Mouse (Mus musculus): ENCODE measurements around the gene Rhox1. TPM values are rescaled to one million over a fixed set of nuclear protein-coding genes. Genes with fewer than 3 reads are reported as not detected.
"Not testable (repeated sequence)": the region's sequence is repeated elsewhere in the genome, so short reads cannot be mapped to it uniquely, and the experiment has no call there.

Gene Rhox1
- polyA plus RNA-seq, 1 experiment, result 0.77 TPM

DNA sequence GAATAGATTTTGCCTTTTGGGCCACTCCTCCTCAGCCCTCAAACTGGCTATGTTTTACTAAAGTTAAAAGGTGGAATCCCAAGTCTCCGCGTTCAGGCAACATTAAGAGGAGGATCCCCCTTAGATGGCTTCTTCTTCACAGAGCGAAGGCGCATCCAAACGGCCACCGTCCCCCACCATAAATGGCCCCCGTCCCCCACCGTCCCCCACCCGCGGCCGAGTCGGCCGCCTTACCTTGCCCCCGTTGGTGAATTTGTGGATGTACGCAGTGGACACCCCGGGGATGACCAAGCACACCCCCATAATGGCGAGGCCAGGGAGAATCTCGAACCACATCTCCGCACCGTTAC is 31.3 kb downstream of the Rhox1 start:
- H3K36me3 ChIP-seq (ENCODE audit: control insufficient read depth, insufficient read depth, low read length), result no peaks in the 10 kb centered on the region

GRCm38 (mm10) chrX:37184401-37184800 is 37.7 kb downstream of the Rhox1 start:
- H3K27me3 ChIP-seq (ENCODE audit: control insufficient read depth, insufficient read depth, low read length); H3K4me3 ChIP-seq (ENCODE audit: control insufficient read depth, low read depth, low read length); H3K4me1 ChIP-seq (ENCODE audit: control insufficient read depth, insufficient read depth, low read length); H3K27ac ChIP-seq (ENCODE audit: control insufficient read depth, insufficient read depth, low read depth, low read length); H3K36me3 ChIP-seq (ENCODE audit: control insufficient read depth, insufficient read depth, low read length): not testable (repeated sequence)

More for the DNA sequence above, 31.3 kb downstream of the Rhox1 start:
- Histone ChIP-seq H3K27me3 (ENCODE audit: control insufficient read depth, insufficient read depth, low read length) (no peaks in the 10 kb centered on the region), H3K4me1 (ENCODE audit: control insufficient read depth, insufficient read depth, low read length) (peaks cover 4% of the 10 kb centered on the region; the same call in 1 of the 2 replicates), H3K27ac (ENCODE audit: control insufficient read depth, insufficient read depth, low read depth, low read length) (peak overlapping the region; percentile 87), H3K4me3 (ENCODE audit: control insufficient read depth, low read depth, low read length) (peak overlapping the region; percentile 93)
- TF ChIP-seq POLR2A (IDR thresholded peaks at IDR 0.05; ENCODE audit: control insufficient read depth, low read depth, low read length), result no peak

DNA sequence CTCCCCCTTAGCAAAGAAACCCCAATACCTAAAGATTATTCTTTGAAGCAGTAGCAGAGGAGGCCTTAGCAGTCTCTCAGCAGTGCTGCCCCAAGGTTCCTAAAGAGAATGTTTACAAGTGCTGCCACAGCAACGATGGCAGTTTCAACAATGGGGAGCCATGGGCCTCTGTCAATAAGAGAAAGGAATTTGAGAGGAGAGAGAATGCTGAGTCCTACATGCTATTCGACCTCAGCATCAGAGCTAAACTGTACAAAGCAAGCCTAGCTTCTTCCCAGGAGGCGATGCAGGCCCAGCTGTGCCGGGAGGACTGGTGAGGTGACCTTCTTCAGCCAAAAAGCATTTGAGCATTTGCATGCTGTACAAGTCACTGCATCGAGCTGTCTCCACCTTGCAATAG is 53.3 kb downstream of the Rhox1 start, which contains the start of gene Akap14:
Gene Akap14 (minus strand): TSS at position 101 of the 400 bp plus-strand sequence.
- Histone ChIP-seq H3K27me3 (ENCODE audit: control insufficient read depth, insufficient read depth, low read length) (no peaks in the 10 kb centered on the region), H3K4me3 (ENCODE audit: control insufficient read depth, low read depth, low read length) (peak within 1 kb of the TSS; percentile 39), H3K27ac (ENCODE audit: control insufficient read depth, insufficient read depth, low read depth, low read length) (0 out of 2 replicates have a peak within 1 kb of the TSS, but pooled peaks have one; percentile 49), H3K36me3 (ENCODE audit: control insufficient read depth, insufficient read depth, low read length) (no peaks in the 10 kb centered on the region), H3K4me1 (ENCODE audit: control insufficient read depth, insufficient read depth, low read length) (no peaks in the 10 kb centered on the region)
- TF ChIP-seq CTCF (IDR thresholded peaks at IDR 0.05; ENCODE audit: control insufficient read depth, insufficient read depth, insufficient replicate concordance, low read depth, low read length) (no peak), POLR2A (IDR thresholded peaks at IDR 0.05; ENCODE audit: control insufficient read depth, low read depth, low read length) (no peak)

- H3K27me3 ChIP-seq (ENCODE audit: control insufficient read depth, insufficient read depth, low read length), result no peaks in the 10 kb centered on the region
- H3K4me3 ChIP-seq (ENCODE audit: control insufficient read depth, low read depth, low read length), result no peak overlapping the region
- no peaks in the 10 kb centered on the region for H3K36me3 ChIP-seq (ENCODE audit: control insufficient read depth, insufficient read depth, low read length)
- TF ChIP-seq POLR2A (IDR thresholded peaks at IDR 0.05; ENCODE audit: control insufficient read depth, low read depth, low read length) (no peak), CTCF (IDR thresholded peaks at IDR 0.05; ENCODE audit: control insufficient read depth, insufficient read depth, insufficient replicate concordance, low read depth, low read length) (no peak)
- no peaks in the 10 kb centered on the region; the same call in 1 of the 2 replicates for H3K4me1 ChIP-seq (ENCODE audit: control insufficient read depth, insufficient read depth, low read length)
- H3K27ac ChIP-seq (ENCODE audit: control insufficient read depth, insufficient read depth, low read depth, low read length), result no peak overlapping the region
These were observed 55.0 kb downstream of the Rhox1 start for GRCm38 (mm10) chrX:37167085-37167484.

Other genes starting within 250 kb of the Rhox1 start
- gene Sept6, start 230.5 kb downstream of the Rhox1 start, polyA plus RNA-seq (2012; rRNA removed), result 14.6 and 17.9 TPM in 2 replicates
- gene Sowahd, start 173.4 kb downstream of the Rhox1 start, polyA plus RNA-seq (2012; rRNA removed), result 2.3 and 2.9 TPM in 2 replicates
- gene Rpl39, start 136.9 kb downstream of the Rhox1 start, polyA plus RNA-seq (2012; rRNA removed), result 15.2 and 19.2 TPM in 2 replicates
- gene Upf3b, start 111.9 kb downstream of the Rhox1 start, polyA plus RNA-seq (2012; rRNA removed), result 5.1 and 5.2 TPM in 2 replicates
- gene Nkap, start 95.5 kb downstream of the Rhox1 start, polyA plus RNA-seq (2012; rRNA removed), result 0.22 and 0.41 TPM in 2 replicates
- 6.2 and 8.0 TPM in 2 replicates for gene Akap14, start 53.4 kb downstream of the Rhox1 start, polyA plus RNA-seq (2012; rRNA removed)
- 154 and 156 TPM in 2 replicates for gene Ndufa1, start 31.1 kb downstream of the Rhox1 start, polyA plus RNA-seq (2012; rRNA removed)
- gene Rnf113a1, start 31.0 kb downstream of the Rhox1 start, polyA plus RNA-seq (2012; rRNA removed), result 0.13 and 0.32 TPM in 2 replicates
- gene Gm9, start 11.2 kb downstream of the Rhox1 start, polyA plus RNA-seq (2012; rRNA removed), result 9.4 and 11.8 TPM in 2 replicates
- gene Rhox2a, start 22.7 kb upstream of the Rhox1 start, polyA plus RNA-seq (2012; rRNA removed), result 0.34 and 0.80 TPM in 2 replicates
- 1.4 TPM in 1 of 2 replicates, not detected in the other for gene Rhox3a, start 27.7 kb upstream of the Rhox1 start, polyA plus RNA-seq (2012; rRNA removed)
- not detected in 2 replicates for gene Rhox4a, start 43.1 kb upstream of the Rhox1 start, polyA plus RNA-seq (2012; rRNA removed)
- gene Rhox3a2, start 157.8 kb upstream of the Rhox1 start, polyA plus RNA-seq (2012; rRNA removed), result 0.51 and 1.6 TPM in 2 replicates
- gene Rhox4a2, start 168.6 kb upstream of the Rhox1 start, polyA plus RNA-seq (2012; rRNA removed), result not detected in 2 replicates
- 0.32 and 0.43 TPM in 2 replicates for gene Rhox2b, start 189.8 kb upstream of the Rhox1 start, polyA plus RNA-seq (2012; rRNA removed)
- not detected in 2 replicates for gene Rhox4b, start 210.2 kb upstream of the Rhox1 start, polyA plus RNA-seq (2012; rRNA removed)
- gene Rhox2c, start 231.4 kb upstream of the Rhox1 start, polyA plus RNA-seq (2012; rRNA removed), result 0.21 TPM in 1 of 2 replicates, not detected in the other
- gene Rhox3c, start 236.3 kb upstream of the Rhox1 start, polyA plus RNA-seq (2012; rRNA removed), result 0.21 and 0.25 TPM in 2 replicates